In genomic region chr14:22393616-22394015, GRCm38 (mm10) we compare ENCODE assay signal across 25 mouse cellular contexts.
DNase-seq lines count a peak whose midpoint lies in the region; TF ChIP-seq lines count a peak whose summit lies in the region.
"Had no signal": no experiment of that assay in that cellular context is flagged by ENCODE, and none has a peak within 500 bp of the region (broad histone marks: within the 10 kb centered on the region; RNA-seq: fewer than 3 reads in every experiment).

No protein-coding gene starts in this region.

- no peak overlapping the region for H3K4me3 ChIP-seq in kidney, adult 2 months (ENCODE audit: insufficient read depth, low read depth, low read length)
- H3K4me3 ChIP-seq: embryonic facial prominence, embryonic 13.5 days; midbrain, embryonic 15.5 days; neural tube, embryonic 12.5 days had no signal

- H3K27ac ChIP-seq in kidney, adult 2 months (ENCODE audit: insufficient read depth, low read depth, low read length), result no peak overlapping the region
- H3K27ac ChIP-seq: embryonic facial prominence, embryonic 13.5 days; liver, embryonic 14.5 days; macrophage; midbrain, embryonic 15.5 days; neural tube, embryonic 12.5 days; stomach, postnatal 0 days had no signal

- no peaks in the 10 kb centered on the region for H3K27me3 ChIP-seq in kidney, adult 2 months (replicated peaks; ENCODE audit: control insufficient read depth, insufficient read depth, low read length)
- H3K27me3 ChIP-seq: embryonic facial prominence, embryonic 13.5 days; midbrain, embryonic 15.5 days; neural tube, embryonic 12.5 days had no signal

- peak; percentile 3 for DNase-seq in kidney, adult 9 months
- DNase-seq in kidney, adult 2 months, result no peak
- DNase-seq in kidney, postnatal 4 days, result peak; percentile 21 to 29
- DNase-seq in kidney, postnatal 36 days, result no peak
- peak; percentile 54 for DNase-seq in embryo, embryonic 10.5 days (ENCODE audit: low spot score)
- DNase-seq in hindlimb bud, embryonic 11.5 days (ENCODE audit: extremely low spot score, low read depth, low spot score), result peak; percentile 61
- no peak for DNase-seq in adrenal gland, postnatal 25 days
- DNase-seq: adrenal gland, postnatal 36 days; cerebellum, adult 18-20 months; cerebellum, postnatal 10 days; gastrocnemius, postnatal 10 days; heart, postnatal 14 days; layer of hippocampus, adult 9-11 months; liver; lung, adult 2 months; lung, postnatal 10 days; right cerebral cortex, postnatal 4 days; thymus, adult 18-20 months; thymus, postnatal 25 days had no signal

- no peak for TF ChIP-seq CTCF in kidney, adult 2 months (conservative IDR thresholded peaks at IDR 0.05; ENCODE audit: insufficient read depth, insufficient read length, low read depth, low read length)

- no peak for TF ChIP-seq POLR2A in kidney, adult 2 months (IDR thresholded peaks at IDR 0.05; ENCODE audit: low read depth, low read length)

- no peaks in the 10 kb centered on the region for H3K36me3 ChIP-seq in kidney, adult 2 months (ENCODE audit: control insufficient read depth, insufficient read depth, low read length)
- H3K36me3 ChIP-seq: embryonic facial prominence, embryonic 13.5 days; midbrain, embryonic 15.5 days; neural tube, embryonic 12.5 days had no signal

- 64% methylated on average over 10 of the region's 10 CpGs for WGBS in kidney, adult 2 months

- H3K4me1 ChIP-seq in kidney, adult 2 months (ENCODE audit: control insufficient read depth, insufficient read depth, low read length), result no peaks in the 10 kb centered on the region
- H3K4me1 ChIP-seq: embryonic facial prominence, embryonic 13.5 days; midbrain, embryonic 15.5 days; neural tube, embryonic 12.5 days had no signal

Comparison
In these comparisons a context has a peak if more than half of its experiments do, and no peak if none do; other contexts are left out.
1. DNase-seq: peak in kidney, adult 9 months (single experiment), kidney, postnatal 4 days (2 of 2), embryo, embryonic 10.5 days (single experiment) and hindlimb bud, embryonic 11.5 days (single experiment); none in kidney, adult 2 months (single experiment), kidney, postnatal 36 days (0 of 2) and adrenal gland, postnatal 25 days (single experiment).